Mouse (Mus musculus) forebrain, embryonic 10.5 days (tissue): ENCODE data around the gene Iqsec1. TPM values are rescaled to one million over a fixed set of nuclear protein-coding genes. Genes with fewer than 3 reads are reported as not detected.
A peak's percentile ranks its signal among the peaks of the same experiment; 100 is the strongest.

Source experiments
- DNase-seq: peaks from one replicate; pipeline ENCODE4 v3.0.0-alpha.2; 2017; ENCODE audit warnings: low spot score; ENCODE audit errors: extremely low spot score
- H3K27ac ChIP-seq: fragments of 300-500 bp; sonication (generic); 2 replicates; pipeline ENCODE4 v1.5.1; 2016; ENCODE audit warnings: mild to moderate bottlenecking
- H3K27me3 ChIP-seq: fragments of 300-500 bp; sonication (generic); 2 replicates; pipeline ENCODE4 v1.6.1; 2016; ENCODE audit warnings: mild to moderate bottlenecking; ENCODE audit not compliant: poor library complexity, severe bottlenecking
- H3K36me3 ChIP-seq: fragments of 300-500 bp; sonication (generic); replicated peaks from 2 replicates; pipeline ENCODE4 v1.6.1; 2016; ENCODE audit warnings: mild to moderate bottlenecking, moderate library complexity
- H3K4me1 ChIP-seq: fragments of 300-500 bp; sonication (generic); 2 replicates; pipeline ENCODE4 v1.6.1; 2016
- H3K4me3 ChIP-seq: fragments of 300-500 bp; sonication (generic); 2 replicates; pipeline ENCODE4 v1.5.1; 2016; ENCODE audit warnings: mild to moderate bottlenecking, moderate library complexity
- H3K9me3 ChIP-seq: fragments of 300-500 bp; sonication (generic); 2 replicates; pipeline ENCODE4 v1.6.1; 2016; ENCODE audit warnings: mild to moderate bottlenecking, moderate library complexity
- WGBS: fragments of 180-500 bp; shearing (Covaris S2); methylation state at CpG from one replicate; pipeline ENCODE4 v1.1.7; 2016; 5-methylcytosine and 5-hydroxymethylcytosine counted together
- polyA plus RNA-seq: library from polyadenylated mRNA; unstranded; fragments of >200 nt; fragmentation: Nextera tagmentation; extraction: Ambion mirVana; gene quantifications from 2 replicates; pipeline ENCODE4 v1.2.1, GENCODE M21; 2016

Iqsec1 gene
- polyA plus RNA-seq, 1 experiment from 2014 or later, result 8.7 TPM

GRCm38 (mm10) chr6:90818956-90819355, 169.5 kb downstream of the Iqsec1 start:
- 0% methylated on average over 1 of the region's 4 CpGs for WGBS

GRCm38 (mm10) chr6:90816551-90816950, 171.9 kb downstream of the Iqsec1 start:
- Histone ChIP-seq H3K36me3 (no peaks in the 10 kb centered on the region), H3K4me3 (no peak overlapping the region), H3K27ac (no peak overlapping the region), H3K27me3 (peaks cover 6% of the 10 kb centered on the region; the same call in 1 of the 2 replicates), H3K9me3 (no peaks in the 10 kb centered on the region), H3K4me1 (no peaks in the 10 kb centered on the region; the same call in 1 of the 2 replicates)
- WGBS, result 88% methylated on average over 3 of the region's 3 CpGs
- DNase-seq, result no peak

More at GRCm38 (mm10) chr6:90818956-90819355, 169.5 kb downstream of the Iqsec1 start:
- Histone ChIP-seq H3K4me1 (peaks cover 7% of the 10 kb centered on the region), H3K27ac (no peak overlapping the region), H3K27me3 (no peaks in the 10 kb centered on the region), H3K9me3 (no peaks in the 10 kb centered on the region), H3K4me3 (no peak overlapping the region), H3K36me3 (no peaks in the 10 kb centered on the region)
- DNase-seq, result peak; percentile 69

- DNase-seq, result no peak
- H3K36me3 ChIP-seq, result no peaks in the 10 kb centered on the region
- 76% methylated on average over 3 of the region's 3 CpGs for WGBS
- no peaks in the 10 kb centered on the region for H3K9me3 ChIP-seq
- H3K27ac ChIP-seq, result no peak overlapping the region
- H3K4me3 ChIP-seq, result no peak overlapping the region
- H3K4me1 ChIP-seq, result peaks cover 6% of the 10 kb centered on the region
- peaks cover 18% of the 10 kb centered on the region for H3K27me3 ChIP-seq
Observed at GRCm38 (mm10) chr6:90815341-90815740, 173.1 kb downstream of the Iqsec1 start.

GRCm38 (mm10) chr6:90813526-90813925, 175.0 kb downstream of the Iqsec1 start:
- peaks cover 34% of the 10 kb centered on the region for H3K27me3 ChIP-seq
- H3K4me1 ChIP-seq, result peaks cover 24% of the 10 kb centered on the region
- no peak for DNase-seq
- H3K9me3 ChIP-seq, result no peaks in the 10 kb centered on the region
- no peak overlapping the region for H3K4me3 ChIP-seq
- 90% methylated on average over 1 of the region's 1 CpGs for WGBS
- H3K27ac ChIP-seq, result no peak overlapping the region
- H3K36me3 ChIP-seq, result no peaks in the 10 kb centered on the region

- 88% methylated on average over 8 of the region's 8 CpGs for WGBS
- H3K4me3 ChIP-seq, result no peak overlapping the region
- no peaks in the 10 kb centered on the region for H3K9me3 ChIP-seq
- H3K36me3 ChIP-seq, result no peaks in the 10 kb centered on the region
- H3K27ac ChIP-seq, result no peak overlapping the region
- peaks cover 33% of the 10 kb centered on the region for H3K4me1 ChIP-seq
- DNase-seq, result no peak
- H3K27me3 ChIP-seq, result peaks cover 36% of the 10 kb centered on the region
Observed at GRCm38 (mm10) chr6:90812584-90812983, 175.9 kb downstream of the Iqsec1 start.

GRCm38 (mm10) chr6:90812072-90812471, 176.4 kb downstream of the Iqsec1 start:
- 64% methylated on average over 3 of the region's 3 CpGs for WGBS
- peaks cover 39% of the 10 kb centered on the region for H3K4me1 ChIP-seq
- no peak for DNase-seq
- no peak overlapping the region for H3K27ac ChIP-seq
- H3K4me3 ChIP-seq, result no peak overlapping the region
- no peaks in the 10 kb centered on the region for H3K36me3 ChIP-seq
- H3K27me3 ChIP-seq, result peaks cover 36% of the 10 kb centered on the region
- H3K9me3 ChIP-seq, result no peaks in the 10 kb centered on the region

GRCm38 (mm10) chr6:90810576-90810975, 177.9 kb downstream of the Iqsec1 start:
- no peak for DNase-seq
- H3K9me3 ChIP-seq, result no peaks in the 10 kb centered on the region
- peaks cover 46% of the 10 kb centered on the region for H3K4me1 ChIP-seq
- 50% methylated on average over 1 of the region's 1 CpGs for WGBS
- H3K27ac ChIP-seq, result no peak overlapping the region
- peak overlapping the region; percentile 52; the same call in 1 of the 2 replicates for H3K4me3 ChIP-seq
- H3K36me3 ChIP-seq, result no peaks in the 10 kb centered on the region
- peaks cover 40% of the 10 kb centered on the region for H3K27me3 ChIP-seq

- Histone ChIP-seq H3K4me3 (peak overlapping the region; percentile 52), H3K27ac (peak overlapping the region; percentile 79), H3K36me3 (no peaks in the 10 kb centered on the region), H3K27me3 (peaks cover 40% of the 10 kb centered on the region), H3K9me3 (no peaks in the 10 kb centered on the region), H3K4me1 (peaks cover 46% of the 10 kb centered on the region)
- DNase-seq, result peak; percentile 88
- WGBS, result under 1% methylated on average over 22 of the region's 22 CpGs
Observed at GRCm38 (mm10) chr6:90809960-90810362, 178.5 kb downstream of the Iqsec1 start.

GRCm38 (mm10) chr6:90809077-90809840, 179.2 kb downstream of the Iqsec1 start:
- Histone ChIP-seq H3K4me1 (peaks cover 46% of the 10 kb centered on the region), H3K27ac (peak overlapping the region; percentile 79), H3K36me3 (no peaks in the 10 kb centered on the region), H3K4me3 (peak overlapping the region; percentile 52), H3K27me3 (peaks cover 40% of the 10 kb centered on the region), H3K9me3 (no peaks in the 10 kb centered on the region)
- 67% methylated on average over 11 of the region's 11 CpGs for WGBS
- DNase-seq, result no peak

GRCm38 (mm10) chr6:90808544-90808943, 179.9 kb downstream of the Iqsec1 start:
- peaks cover 40% of the 10 kb centered on the region for H3K27me3 ChIP-seq
- DNase-seq, result peak; percentile 36
- 14% methylated on average over 5 of the region's 5 CpGs for WGBS
- H3K4me1 ChIP-seq, result peaks cover 46% of the 10 kb centered on the region
- H3K27ac ChIP-seq, result peak overlapping the region; percentile 11; the same call in 1 of the 2 replicates
- H3K4me3 ChIP-seq, result peak overlapping the region; percentile 12; the same call in 1 of the 2 replicates
- H3K36me3 ChIP-seq, result no peaks in the 10 kb centered on the region
- no peaks in the 10 kb centered on the region for H3K9me3 ChIP-seq

- Histone ChIP-seq H3K36me3 (no peaks in the 10 kb centered on the region), H3K9me3 (no peaks in the 10 kb centered on the region), H3K27ac (peak overlapping the region; percentile 11; the same call in 1 of the 2 replicates), H3K4me1 (peaks cover 46% of the 10 kb centered on the region), H3K4me3 (peak overlapping the region; percentile 12; the same call in 1 of the 2 replicates), H3K27me3 (peaks cover 40% of the 10 kb centered on the region)
- DNase-seq, result no peak
- WGBS, result 74% methylated on average over 3 of the region's 3 CpGs
Observed at GRCm38 (mm10) chr6:90808134-90808533, 180.4 kb downstream of the Iqsec1 start.

- Histone ChIP-seq H3K27ac (no peak overlapping the region), H3K4me3 (no peak overlapping the region), H3K9me3 (no peaks in the 10 kb centered on the region), H3K4me1 (peaks cover 46% of the 10 kb centered on the region), H3K27me3 (peaks cover 40% of the 10 kb centered on the region), H3K36me3 (no peaks in the 10 kb centered on the region)
- no peak for DNase-seq
- 67% methylated on average over 2 of the region's 2 CpGs for WGBS
Observed at GRCm38 (mm10) chr6:90807581-90807980, 180.9 kb downstream of the Iqsec1 start.

- H3K4me1 ChIP-seq, result peaks cover 46% of the 10 kb centered on the region
- DNase-seq, result no peak
- H3K9me3 ChIP-seq, result no peaks in the 10 kb centered on the region
- H3K27me3 ChIP-seq, result peaks cover 36% of the 10 kb centered on the region
- H3K27ac ChIP-seq, result no peak overlapping the region
- WGBS, result 85% methylated on average over 1 of the region's 1 CpGs
- H3K36me3 ChIP-seq, result no peaks in the 10 kb centered on the region
- H3K4me3 ChIP-seq, result no peak overlapping the region
Observed at GRCm38 (mm10) chr6:90806743-90807142, 181.7 kb downstream of the Iqsec1 start.
